Mouse (Mus musculus): ENCODE data around the gene Inafm2.

Gene Inafm2

DNA sequence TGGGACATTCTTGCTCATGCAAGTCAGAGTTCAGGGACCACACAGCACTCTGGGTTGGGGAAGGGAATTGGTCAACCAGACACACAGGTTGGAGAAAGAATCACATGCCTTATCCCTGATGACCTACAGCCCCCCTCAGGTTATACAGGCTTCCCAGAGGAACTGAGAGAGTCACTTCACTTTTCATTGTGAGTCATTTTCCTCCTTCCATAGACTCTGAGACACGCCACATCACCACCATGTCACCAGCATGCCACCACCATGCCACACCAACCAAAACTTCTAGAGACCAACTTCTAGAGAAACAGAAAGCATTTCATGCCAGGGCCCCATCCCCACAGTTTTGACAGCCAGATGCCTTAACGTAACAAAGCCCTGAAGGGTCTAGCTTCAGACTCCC, 18.7 kb upstream of the Inafm2 start:
- DNase-seq (ENCODE audit: low spot score in 2 of 2): no peak

DNA sequence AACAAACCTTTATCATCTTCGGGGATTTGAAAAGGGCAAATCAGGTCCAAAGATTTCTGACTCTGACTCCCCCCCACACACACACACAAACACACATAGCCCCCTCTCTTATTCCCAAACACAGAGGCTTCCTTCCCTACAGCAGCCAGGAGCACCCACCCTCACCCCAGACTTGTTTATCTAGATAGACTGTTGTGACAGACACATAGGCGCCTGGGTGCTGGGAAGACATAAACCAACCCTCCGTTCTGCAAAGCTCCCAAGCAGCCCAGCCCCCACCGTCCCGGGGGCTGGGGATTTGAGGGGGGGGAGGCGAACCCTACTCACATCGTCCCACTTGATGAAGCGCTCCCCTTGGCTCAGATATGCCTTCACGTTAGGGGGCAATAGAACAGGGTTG, 17.6 kb upstream of the Inafm2 start:
- no peak for DNase-seq (ENCODE audit: low spot score in 2 of 2)

GRCm38 (mm10) chr2:118728337-118728736, 17.2 kb upstream of the Inafm2 start, which contains the start of gene Plcb2:
Plcb2 (minus strand) TSS chr2:118728438.
- no peak for DNase-seq (ENCODE audit: low spot score in 2 of 2)

GRCm38 (mm10) chr2:118729194-118729593, 16.4 kb upstream of the Inafm2 start:
- no peak for DNase-seq (ENCODE audit: low spot score in 2 of 2)

- DNase-seq (ENCODE audit: low spot score in 2 of 2): no peak
These were observed 15.5 kb upstream of the Inafm2 start for GRCm38 (mm10) chr2:118729816-118730621.

- DNase-seq (ENCODE audit: low spot score in 2 of 2): peak in 1 of 2 experiments; percentile 48
These were observed 15.0 kb upstream of the Inafm2 start for GRCm38 (mm10) chr2:118730622-118730915.

- DNase-seq (ENCODE audit: low spot score in 2 of 2): no peak
These were observed 13.6 kb upstream of the Inafm2 start for GRCm38 (mm10) chr2:118731981-118732380.

DNA sequence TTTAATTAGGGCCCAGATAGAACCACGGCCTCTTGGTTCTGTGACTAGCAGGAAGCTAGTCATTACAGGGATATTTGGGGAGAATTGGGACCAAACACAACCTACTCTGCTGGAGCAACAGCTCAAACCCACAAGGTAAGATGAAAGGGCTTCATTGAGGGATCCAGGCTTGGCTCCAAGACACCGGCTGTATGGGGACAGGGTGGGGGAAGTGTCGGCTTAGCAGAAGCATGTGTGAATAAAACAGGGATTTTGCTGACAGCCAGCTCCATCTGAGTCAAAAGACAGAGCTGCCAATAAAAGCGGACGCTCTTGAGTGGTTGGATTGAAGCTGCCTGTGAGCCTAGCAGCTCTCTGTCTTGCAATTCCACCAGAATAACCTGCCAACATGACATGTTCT, 12.2 kb upstream of the Inafm2 start:
- no peak for DNase-seq (ENCODE audit: low spot score in 2 of 2)

GRCm38 (mm10) chr2:118740341-118740740, 5.2 kb upstream of the Inafm2 start:
- no peak for DNase-seq (ENCODE audit: low spot score in 2 of 2)

- no peak for DNase-seq (ENCODE audit: low spot score in 2 of 2)
These were observed 4.4 kb upstream of the Inafm2 start for GRCm38 (mm10) chr2:118741183-118741582.

DNA sequence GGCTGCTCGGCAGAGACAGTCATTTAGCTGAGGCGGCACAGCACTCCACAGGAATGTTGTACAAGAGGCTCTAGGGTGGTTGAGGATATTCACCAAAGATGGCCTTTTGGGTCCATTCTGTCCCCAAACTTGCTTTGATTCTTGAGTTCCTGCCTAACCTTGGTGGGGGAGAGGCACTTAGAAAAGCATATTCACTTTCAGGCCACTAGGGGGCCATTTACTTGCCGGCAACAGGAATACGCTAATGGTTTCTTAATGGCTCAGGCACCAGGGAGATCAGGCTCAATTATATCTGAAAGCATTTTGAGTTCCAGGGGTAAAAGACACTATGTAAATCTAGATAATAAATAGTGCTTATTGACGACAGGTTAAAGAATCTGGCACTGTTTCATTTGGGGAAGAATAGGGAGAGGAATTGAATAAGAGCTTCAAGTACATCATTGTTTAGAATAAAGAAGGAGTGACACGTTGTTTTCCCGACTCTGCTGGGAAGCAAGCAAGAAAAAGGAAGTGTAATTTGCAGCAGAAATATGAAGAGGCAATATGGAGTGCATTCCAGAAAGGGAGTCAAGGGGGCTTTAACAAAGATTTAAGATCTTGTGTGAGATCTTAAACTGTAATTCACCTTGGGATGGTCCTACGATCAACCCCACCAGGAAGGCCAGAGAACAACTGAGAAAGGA, 2.2 kb upstream of the Inafm2 start:
- DNase-seq (ENCODE audit: low spot score in 2 of 2): no peak

GRCm38 (mm10) chr2:118744621-118745020, 937 bp upstream of the Inafm2 start:
- DNase-seq (ENCODE audit: low spot score in 2 of 2): no peak

DNA sequence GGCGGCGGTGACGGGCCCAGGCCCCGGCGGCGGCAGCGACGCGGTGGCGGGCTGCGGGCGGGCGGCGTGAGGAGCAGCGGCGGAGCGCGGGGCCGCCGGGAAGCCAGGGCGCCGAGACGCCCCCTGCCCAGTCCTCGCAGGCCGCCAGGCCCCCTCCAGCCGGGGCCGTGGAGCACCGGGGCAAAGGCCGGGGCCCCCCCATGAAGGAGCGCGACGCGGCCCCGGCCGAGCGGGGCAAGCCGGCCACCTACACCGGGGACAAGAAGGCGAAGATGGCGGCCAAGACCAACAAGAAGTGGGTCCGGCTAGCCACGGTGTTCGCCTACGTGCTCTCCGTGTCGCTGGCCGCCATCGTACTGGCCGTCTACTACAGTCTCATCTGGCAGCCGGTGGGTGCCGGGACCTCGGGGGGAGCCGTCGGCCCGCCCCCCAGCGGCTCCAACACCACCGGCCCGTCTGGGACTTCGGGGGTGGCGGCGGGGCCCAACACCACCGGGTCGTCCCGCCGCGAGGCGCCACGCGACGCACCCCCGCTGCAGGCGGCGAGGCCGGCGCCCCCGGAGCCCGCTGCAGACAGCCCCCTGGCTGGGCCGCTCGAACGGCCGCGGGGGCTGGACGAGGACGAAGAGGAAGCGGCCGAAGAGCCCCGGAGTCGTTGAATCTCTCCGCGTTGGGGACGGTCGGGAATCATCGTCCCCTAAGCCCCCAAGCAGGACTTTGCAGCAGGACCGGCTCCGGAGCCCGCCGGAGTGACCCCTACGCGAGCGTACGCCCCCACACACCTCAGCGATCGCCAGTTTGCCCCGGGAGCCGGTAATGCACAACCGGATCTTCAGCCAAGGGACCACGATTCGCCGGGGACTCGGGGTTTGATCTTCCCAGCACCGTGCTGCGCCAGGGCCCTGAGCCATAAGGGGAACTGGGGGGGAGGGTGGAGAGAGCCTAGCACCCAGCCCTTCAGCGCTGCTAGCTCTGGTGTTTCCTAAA, 650 bp downstream of the Inafm2 start:
- DNase-seq (ENCODE audit: low spot score in 2 of 2): peak in 1 of 2 experiments; percentile 47

DNA sequence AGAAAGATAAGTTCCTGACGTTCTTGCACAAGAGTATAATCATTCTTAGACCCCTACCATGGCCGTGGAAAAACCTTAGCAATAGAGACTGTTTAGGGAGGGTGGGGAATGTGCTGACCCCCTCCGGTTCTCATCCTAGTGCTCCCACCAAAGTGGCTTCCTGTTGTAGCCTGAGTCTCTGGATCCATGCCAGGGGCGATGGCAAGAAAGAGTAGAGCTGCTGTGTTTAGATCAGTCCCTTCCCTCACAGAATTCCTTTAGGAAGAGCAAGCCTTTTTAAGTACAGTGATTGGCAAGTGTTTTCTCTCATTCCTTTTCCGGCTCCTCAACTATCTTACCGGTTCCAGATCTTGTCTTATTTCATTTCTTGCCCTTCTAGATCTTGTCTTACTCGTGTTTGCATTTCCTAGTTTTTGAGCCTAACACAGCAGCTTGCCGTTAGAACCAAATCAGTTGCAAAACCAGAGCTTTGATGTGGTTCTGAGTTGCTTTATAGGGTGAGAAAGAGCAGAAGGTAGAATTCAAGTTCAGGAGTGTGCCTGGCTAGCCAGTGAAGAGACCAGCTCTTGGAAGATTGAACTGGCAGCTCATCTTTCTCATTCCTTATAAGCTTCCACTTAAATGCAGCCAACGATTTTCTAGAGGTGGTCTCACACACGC, 1.9 kb downstream of the Inafm2 start:
- DNase-seq (ENCODE audit: low spot score in 2 of 2): no peak

DNA sequence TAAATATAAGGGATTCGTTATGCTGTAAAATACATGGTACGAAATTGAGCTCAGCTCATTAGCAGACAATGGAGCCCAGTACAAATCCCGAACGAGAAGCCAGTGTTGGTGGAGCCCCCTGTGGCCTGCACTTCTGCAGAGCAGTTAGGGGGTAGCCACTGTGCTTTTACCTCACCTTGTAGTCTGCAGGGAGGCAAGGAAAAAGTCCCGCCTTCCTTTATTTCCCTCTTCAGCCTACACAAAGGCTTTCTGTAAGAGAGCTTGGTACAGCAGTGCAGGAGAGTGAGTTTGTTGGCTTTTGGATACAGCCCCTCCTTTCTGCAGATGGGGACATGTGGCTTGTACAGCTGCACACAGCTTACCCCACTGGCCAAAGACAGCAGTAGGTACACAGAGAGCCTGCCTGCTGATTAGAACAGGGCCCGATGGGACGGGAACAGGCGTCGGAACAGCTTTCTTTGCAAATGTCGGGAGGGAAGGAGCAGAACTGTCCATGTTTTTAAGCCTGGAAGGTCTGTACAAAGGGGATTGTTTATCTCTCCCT, 3.9 kb downstream of the Inafm2 start:
- no peak for DNase-seq (ENCODE audit: low spot score in 2 of 2)

- no peak for DNase-seq (ENCODE audit: low spot score in 2 of 2)
These were observed 4.9 kb downstream of the Inafm2 start for GRCm38 (mm10) chr2:118750476-118750875.

DNA sequence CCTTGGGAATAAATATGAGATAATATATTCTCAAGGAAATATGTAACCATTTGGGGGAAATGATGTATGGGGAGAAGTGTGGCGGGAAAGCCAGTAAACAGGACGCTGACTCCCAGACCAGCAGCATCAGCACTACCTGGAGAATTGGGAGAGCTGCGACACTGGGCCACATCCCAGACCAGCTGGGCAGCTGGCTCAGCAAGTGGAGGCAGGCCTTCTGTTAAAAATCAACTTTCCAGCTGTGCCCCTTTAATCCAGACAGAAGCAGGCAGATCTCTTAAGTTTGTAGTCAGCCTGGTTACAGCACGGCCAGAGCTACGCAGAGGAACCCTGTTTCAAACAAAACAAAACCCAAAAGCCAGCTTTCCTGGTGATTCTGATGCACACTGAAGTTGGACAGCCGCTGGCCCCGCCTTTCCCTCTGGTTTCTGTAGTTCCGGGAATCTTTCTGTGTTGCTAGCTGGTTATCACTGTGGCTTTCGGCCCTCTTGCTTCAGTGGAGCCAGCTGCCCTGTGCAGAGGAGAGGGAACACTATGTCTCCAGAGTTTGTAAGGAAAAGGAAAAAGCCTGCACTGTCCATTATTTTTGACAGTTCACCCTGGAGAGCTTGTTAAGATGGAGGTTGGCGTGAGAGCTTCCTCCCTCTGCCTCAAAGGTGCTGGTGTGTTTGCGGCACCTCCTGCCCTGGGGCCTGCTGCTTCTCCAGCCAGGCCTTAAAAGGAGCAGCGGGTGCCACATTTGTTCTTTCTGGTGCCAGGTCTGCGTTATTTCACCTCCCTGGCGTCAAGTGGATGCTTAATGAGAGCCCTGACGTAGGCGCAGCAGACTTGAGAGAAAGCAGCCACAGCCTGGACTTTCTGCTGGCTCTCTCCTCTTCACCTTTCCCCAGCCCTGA, 6.6 kb downstream of the Inafm2 start:
- DNase-seq (ENCODE audit: low spot score in 2 of 2): no peak

GRCm38 (mm10) chr2:118752792-118753108, 7.2 kb downstream of the Inafm2 start:
- DNase-seq (ENCODE audit: low spot score in 2 of 2): no peak

GRCm38 (mm10) chr2:118754143-118754542, 8.6 kb downstream of the Inafm2 start:
- DNase-seq (ENCODE audit: low spot score in 2 of 2): no peak

GRCm38 (mm10) chr2:118755407-118755806, 9.8 kb downstream of the Inafm2 start:
- no peak for DNase-seq (ENCODE audit: low spot score in 2 of 2)
